Mouse (Mus musculus): Measurements from ENCODE around the gene Krtap1-3.

Gene Krtap1-3

GRCm38 (mm10) chr11:99559366-99559765 is 31.8 kb downstream of the Krtap1-3 start, which contains the start of gene Gm11939:
Gene Gm11939 (minus strand): TSS chr11:99559466.
- no peak for DNase-seq (ENCODE audit: low read depth in 2 of 2, low spot score in 2 of 2)

- no peak for DNase-seq (ENCODE audit: low read depth in 2 of 2, low spot score in 2 of 2)
Measured at GRCm38 (mm10) chr11:99557976-99558745, 33.0 kb downstream of the Krtap1-3 start.

- no peak for DNase-seq (ENCODE audit: low read depth in 2 of 2, low spot score in 2 of 2)
Measured at GRCm38 (mm10) chr11:99556753-99557152, 34.4 kb downstream of the Krtap1-3 start, which contains the start of gene Krtap3-2. Gene Krtap3-2 (minus strand): TSS chr11:99556853.

- no peak for DNase-seq (ENCODE audit: low read depth in 2 of 2, low spot score in 2 of 2)
Measured at GRCm38 (mm10) chr11:99556195-99556594, 34.9 kb downstream of the Krtap1-3 start.

- DNase-seq (ENCODE audit: low read depth in 2 of 2, low spot score in 2 of 2), result no peak
Measured at GRCm38 (mm10) chr11:99550765-99551164, 40.4 kb downstream of the Krtap1-3 start, which contains the start of gene Krtap3-3. Gene Krtap3-3 (minus strand): TSS chr11:99550865.

GRCm38 (mm10) chr11:99547892-99548291 is 43.2 kb downstream of the Krtap1-3 start:
- no peak for DNase-seq (ENCODE audit: low read depth in 2 of 2, low spot score in 2 of 2)

All from CD8-positive naive resting alpha-beta T cell, adult 2 months (primary cell).